Mouse (Mus musculus) kidney, postnatal 25 days (tissue): ENCODE measurements around the gene Pdf.

ENCODE experiments used
- DNase-seq, 2 experiments: peaks; one replicate each; pipeline ENCODE4 v3.0.0; 2021; ENCODE audit warnings: mixed read lengths in 2 of 2

Gene Pdf

GRCm38 (mm10) chr8:107048061-107048941 is at the start of gene Pdf:
Gene Pdf (minus strand): TSS chr8:107048614.
- peak; percentile 82 to 92 for DNase-seq

GRCm38 (mm10) chr8:107096366-107097036 is 48.1 kb upstream of the Pdf start, which contains the start of gene Terf2:
Gene Terf2 (minus strand): TSS chr8:107096547.
- DNase-seq = peak; percentile 95 to 98

GRCm38 (mm10) chr8:107095717-107096365 is 47.4 kb upstream of the Pdf start:
- no peak for DNase-seq

- no peak for DNase-seq
These were observed 42.1 kb upstream of the Pdf start for GRCm38 (mm10) chr8:107090531-107090930.

GRCm38 (mm10) chr8:107088526-107089063 is 40.2 kb upstream of the Pdf start:
- no peak for DNase-seq

- no peak for DNase-seq
These were observed 37.6 kb upstream of the Pdf start for GRCm38 (mm10) chr8:107086018-107086417.

GRCm38 (mm10) chr8:107085358-107085757 is 36.9 kb upstream of the Pdf start:
- DNase-seq = peak in 1 of 2 experiments; percentile 16

- no peak for DNase-seq
These were observed 27.9 kb upstream of the Pdf start for GRCm38 (mm10) chr8:107076239-107076888.

GRCm38 (mm10) chr8:107074128-107074527 is 25.7 kb upstream of the Pdf start:
- no peak for DNase-seq

GRCm38 (mm10) chr8:107073706-107074105 is 25.3 kb upstream of the Pdf start:
- DNase-seq = no peak

GRCm38 (mm10) chr8:107065511-107066496 is 17.4 kb upstream of the Pdf start, which contains the start of gene Tmed6:
Gene Tmed6 (minus strand): TSS chr8:107065644.
- peak; percentile 89 to 91 for DNase-seq

- no peak for DNase-seq
These were observed 14.2 kb upstream of the Pdf start for GRCm38 (mm10) chr8:107062613-107063012.

- peak in 1 of 2 experiments; percentile 12 for DNase-seq
These were observed 8.6 kb upstream of the Pdf start for GRCm38 (mm10) chr8:107056973-107057369.

GRCm38 (mm10) chr8:107056076-107056972 is 7.9 kb upstream of the Pdf start, which contains the start of the genes Cog8 and Nip7:
Gene Cog8 (minus strand): TSS chr8:107056689.
Gene Nip7 (plus strand): TSS chr8:107056877.
- DNase-seq = peak; percentile 96 to 98

GRCm38 (mm10) chr8:107052046-107052445 is 3.6 kb upstream of the Pdf start:
- no peak for DNase-seq

GRCm38 (mm10) chr8:107049480-107049879 is 1.1 kb upstream of the Pdf start:
- no peak for DNase-seq

- no peak for DNase-seq
These were observed 1.4 kb downstream of the Pdf start for GRCm38 (mm10) chr8:107046976-107047375.

- no peak for DNase-seq
These were observed 2.9 kb downstream of the Pdf start for GRCm38 (mm10) chr8:107045478-107045877.

- DNase-seq = no peak
These were observed 7.8 kb downstream of the Pdf start for GRCm38 (mm10) chr8:107040632-107041031.

- DNase-seq = peak; percentile 32 to 66
These were observed 11.8 kb downstream of the Pdf start for GRCm38 (mm10) chr8:107036626-107037025.
